Mouse (Mus musculus) R1 (cell line): ENCODE data around the gene Sri.

ENCODE experiments used
- DNase-seq: peaks from one replicate; pipeline ENCODE4 v3.0.0-alpha.2; 2018; ENCODE audit warnings: low read depth, low spot score

Gene Sri

DNA sequence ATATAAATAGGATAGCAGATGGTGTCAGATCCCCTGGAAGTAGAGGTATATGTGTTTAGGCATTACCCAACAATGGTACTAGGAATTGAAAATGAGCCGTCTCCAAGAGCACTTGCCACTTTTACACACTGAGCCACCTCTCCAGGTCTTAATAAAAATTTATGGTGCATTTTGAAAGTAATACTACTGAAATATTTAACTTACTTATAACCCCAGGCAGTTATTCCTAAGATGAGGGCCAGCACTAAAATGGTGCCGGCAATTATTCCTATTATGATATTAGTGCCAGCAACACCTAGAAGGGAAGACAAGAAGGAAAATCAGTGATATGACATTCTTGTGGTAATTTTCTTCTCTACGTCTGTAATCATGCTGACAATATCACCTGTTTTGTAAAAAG, 65.8 kb downstream of the Sri start:
- no peak for DNase-seq

DNA sequence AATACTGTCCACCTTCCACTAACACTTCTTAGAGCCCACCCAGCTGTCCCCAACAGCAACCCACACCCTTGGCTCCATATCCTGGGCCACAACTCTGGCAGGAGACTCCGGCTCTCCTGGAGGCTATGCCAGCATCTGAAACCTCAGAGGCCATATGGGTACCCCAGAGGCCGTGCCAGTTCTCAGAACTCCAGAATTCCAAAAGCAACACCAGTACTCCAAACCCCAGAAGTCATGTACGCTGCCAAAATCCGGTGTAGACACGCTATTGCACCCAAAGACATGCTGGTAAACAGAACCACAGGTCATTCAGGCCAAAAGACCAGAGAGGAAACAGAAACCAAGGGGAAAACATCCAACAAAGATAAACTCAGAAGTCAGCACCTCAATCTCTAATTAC, 66.4 kb downstream of the Sri start:
- DNase-seq: no peak

DNA sequence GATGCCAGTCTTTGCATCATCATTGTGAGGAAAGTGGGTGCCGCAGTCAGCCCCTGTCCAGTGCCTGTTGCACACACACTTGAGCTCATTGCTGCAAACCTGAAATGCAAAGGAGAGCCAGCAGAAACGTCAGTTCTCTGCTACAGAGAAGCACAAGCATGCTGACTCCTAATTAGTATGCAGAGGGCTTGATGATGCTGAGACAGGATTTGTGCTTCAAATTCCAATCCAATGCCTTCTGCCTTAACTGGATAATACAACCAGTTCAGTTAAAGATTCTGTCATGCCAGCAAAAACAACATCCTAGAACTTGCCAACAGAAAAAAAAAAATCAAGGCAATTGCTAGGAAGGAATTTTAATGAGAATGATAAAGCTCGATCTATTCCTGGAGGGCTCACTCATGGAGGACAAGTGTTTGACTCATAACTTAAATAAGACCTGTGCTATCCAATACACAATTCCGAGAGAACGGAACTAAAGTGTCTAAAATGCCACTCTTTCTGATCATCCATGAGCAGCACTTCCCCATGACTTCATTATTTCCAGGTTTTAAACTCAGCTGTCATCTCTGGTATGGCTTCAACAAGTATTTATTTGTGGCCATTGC, 70.8 kb downstream of the Sri start:
- no peak for DNase-seq
